Mouse (Mus musculus) C2C12 (cell line): Measurements from ENCODE around the gene Fyn. TPM values are rescaled to one million over a fixed set of nuclear protein-coding genes. Genes with fewer than 3 reads are reported as not detected.
A peak's percentile ranks its signal among the peaks of the same experiment; 100 is the strongest.

Experiments used
- H3K27me3 ChIP-seq: one replicate; pipeline ENCODE4 v1.6.1; 2011; ENCODE audit not compliant: control insufficient read depth, insufficient read depth, insufficient read length
- H3K36me3 ChIP-seq: one replicate; pipeline ENCODE4 v1.6.1; 2011; ENCODE audit not compliant: control insufficient read depth, insufficient read depth
- H3K4me3 ChIP-seq: one replicate; pipeline ENCODE4 v1.5.1; 2011; ENCODE audit warnings: mild to moderate bottlenecking, control low read depth; ENCODE audit not compliant: poor library complexity, insufficient read depth, severe bottlenecking
- H3K79me2 ChIP-seq: one replicate; pipeline ENCODE4 v1.6.1; 2011; ENCODE audit not compliant: control insufficient read depth, insufficient read depth
- H3K79me3 ChIP-seq: one replicate; pipeline ENCODE4 v1.6.1; 2011; ENCODE audit warnings: low read depth, control low read depth
- H3ac ChIP-seq: one replicate; pipeline ENCODE3; 2011; ENCODE audit warnings: low read depth; ENCODE audit not compliant: control insufficient read depth, insufficient read length
- CEBPB ChIP-seq: IDR thresholded peaks from one replicate; pipeline ENCODE4 v1.6.1; 2011; ENCODE audit warnings: low read depth, mild to moderate bottlenecking, control low read depth, moderate library complexity
- CTCF ChIP-seq: IDR thresholded peaks from one replicate; pipeline ENCODE4 v1.5.1; 2011; ENCODE audit not compliant: control insufficient read depth, insufficient read depth, insufficient read length
- FOSL1 ChIP-seq: IDR thresholded peaks from one replicate; pipeline ENCODE4 v1.8.0; 2011; ENCODE audit warnings: mild to moderate bottlenecking, low read length; ENCODE audit not compliant: poor library complexity, insufficient read depth, severe bottlenecking
- MAX ChIP-seq: IDR thresholded peaks from one replicate; pipeline ENCODE4 v1.6.1; 2011; ENCODE audit warnings: mild to moderate bottlenecking, control low read depth
- MYOD1 ChIP-seq: IDR thresholded peaks from one replicate; pipeline ENCODE4 v1.6.1; 2011; ENCODE audit warnings: low read depth; ENCODE audit not compliant: control insufficient read depth, insufficient read length
- MYOG ChIP-seq: IDR thresholded peaks from one replicate; pipeline ENCODE4 v1.6.1; 2011; ENCODE audit not compliant: control insufficient read depth, insufficient read length; ENCODE audit errors: extremely low read depth
- USF1 ChIP-seq: IDR thresholded peaks from one replicate; pipeline ENCODE4 v1.6.1; 2011; ENCODE audit warnings: low read depth, mild to moderate bottlenecking, control low read depth, moderate library complexity
- polyA plus RNA-seq: library from polyadenylated mRNA; unstranded; fragments of >200 nt; fragmentation: generic; extraction: Trizol; gene quantifications from one replicate; pipeline ENCODE4 v1.2.1, GENCODE M21; 2012; ENCODE audit warnings: missing spikeins

The Fyn gene
- polyA plus RNA-seq, 1 experiment = 16.1 TPM

- H3K4me3 ChIP-seq = no peak overlapping the region
- H3K79me2 ChIP-seq = no peaks in the 10 kb centered on the region
- no peak overlapping the region for H3ac ChIP-seq
- no peaks in the 10 kb centered on the region for H3K27me3 ChIP-seq
- TF ChIP-seq CEBPB = no peak
- no peak for TF ChIP-seq CTCF
- no peak for TF ChIP-seq USF1
- no peak for TF ChIP-seq MAX
- TF ChIP-seq MYOG = no peak
- no peak for TF ChIP-seq FOSL1
- no peak for TF ChIP-seq MYOD1
- no peaks in the 10 kb centered on the region for H3K79me3 ChIP-seq
- no peaks in the 10 kb centered on the region for H3K36me3 ChIP-seq
Observed at GRCm38 (mm10) chr10:39426833-39427490, 58.3 kb downstream of the Fyn start.

DNA sequence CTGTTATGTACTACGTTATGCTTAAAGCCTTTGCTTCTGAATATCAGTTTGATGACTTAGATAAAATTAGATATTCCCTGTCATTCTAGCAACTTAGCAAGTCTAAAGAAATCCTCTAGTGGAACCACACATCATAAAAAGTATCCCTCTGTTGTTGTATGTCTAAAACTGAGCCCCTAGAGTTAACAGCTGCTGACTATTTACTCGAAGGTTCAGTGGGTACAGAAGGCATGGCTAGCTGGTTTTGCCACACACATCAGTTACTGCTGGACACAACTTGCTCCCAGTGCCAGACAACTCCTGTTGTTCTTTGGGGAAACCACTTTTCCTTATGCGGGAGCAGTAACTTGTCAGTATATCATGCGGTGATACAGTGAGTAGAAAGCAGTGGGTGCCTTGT lies 61.0 kb downstream of the Fyn start:
- H3K4me3 ChIP-seq = no peak overlapping the region
- peaks cover 12% of the 10 kb centered on the region for H3K79me2 ChIP-seq
- H3K27me3 ChIP-seq = no peaks in the 10 kb centered on the region
- no peak overlapping the region for H3ac ChIP-seq
- TF ChIP-seq FOSL1 = no peak
- no peak for TF ChIP-seq MAX
- no peak for TF ChIP-seq MYOG
- TF ChIP-seq CEBPB = no peak
- TF ChIP-seq MYOD1 = no peak
- TF ChIP-seq USF1 = no peak
- no peak for TF ChIP-seq CTCF
- H3K79me3 ChIP-seq = no peaks in the 10 kb centered on the region
- H3K36me3 ChIP-seq = no peaks in the 10 kb centered on the region

- Histone ChIP-seq H3K27me3 (no peaks in the 10 kb centered on the region), H3ac (no peak overlapping the region), H3K36me3 (no peaks in the 10 kb centered on the region), H3K79me2 (peaks cover 12% of the 10 kb centered on the region), H3K4me3 (no peak overlapping the region), H3K79me3 (no peaks in the 10 kb centered on the region)
- TF ChIP-seq CEBPB (no peak), USF1 (no peak), MYOD1 (no peak), MAX (no peak), FOSL1 (no peak), MYOG (no peak)
Observed at GRCm38 (mm10) chr10:39430074-39430764, 61.6 kb downstream of the Fyn start.

DNA sequence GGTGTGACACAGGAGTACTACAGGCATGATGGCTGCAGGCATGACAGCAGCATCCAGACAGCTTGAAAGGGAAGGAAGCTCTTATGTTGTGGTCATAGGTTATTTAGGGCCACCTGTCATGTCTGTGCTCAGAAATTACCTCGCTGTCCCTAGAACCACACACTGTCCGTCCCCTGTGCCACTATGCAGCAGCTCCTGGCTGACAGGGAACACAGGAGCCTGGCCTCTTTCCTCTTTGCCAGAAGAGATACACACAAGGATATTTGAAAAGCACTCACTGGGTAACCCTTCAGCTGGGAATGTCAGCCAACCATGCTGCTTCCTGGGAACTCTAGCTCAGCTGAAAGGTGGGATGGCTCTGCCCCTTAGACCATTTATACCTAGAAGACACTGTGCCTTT lies 62.6 kb downstream of the Fyn start:
- Histone ChIP-seq H3ac (peak overlapping the region; percentile 9), H3K79me3 (no peaks in the 10 kb centered on the region), H3K27me3 (no peaks in the 10 kb centered on the region), H3K36me3 (no peaks in the 10 kb centered on the region), H3K4me3 (no peak overlapping the region), H3K79me2 (peaks cover 12% of the 10 kb centered on the region)
- no peak for TF ChIP-seq MYOG
- no peak for TF ChIP-seq MYOD1
- no peak for TF ChIP-seq CTCF
- TF ChIP-seq CEBPB = no peak
- no peak for TF ChIP-seq MAX
- no peak for TF ChIP-seq FOSL1
- TF ChIP-seq USF1 = no peak

- Histone ChIP-seq H3K79me3 (no peaks in the 10 kb centered on the region), H3K79me2 (peaks cover 12% of the 10 kb centered on the region), H3ac (no peak overlapping the region), H3K36me3 (no peaks in the 10 kb centered on the region), H3K27me3 (no peaks in the 10 kb centered on the region), H3K4me3 (no peak overlapping the region)
- no peak for TF ChIP-seq CTCF
- TF ChIP-seq FOSL1 = no peak
- TF ChIP-seq USF1 = no peak
- no peak for TF ChIP-seq CEBPB
- no peak for TF ChIP-seq MAX
- no peak for TF ChIP-seq MYOD1
- no peak for TF ChIP-seq MYOG
Observed at GRCm38 (mm10) chr10:39432648-39433568, 64.3 kb downstream of the Fyn start.
